Mouse (Mus musculus) C2C12 (cell line): ENCODE measurements around the gene Gm11027. TPM values are rescaled to one million over a fixed set of nuclear protein-coding genes. Genes with fewer than 3 reads are reported as not detected.
A peak's percentile ranks its signal among the peaks of the same experiment; 100 is the strongest.

Source experiments
- H3K27me3 ChIP-seq: one replicate; pipeline ENCODE4 v1.6.1; 2011; ENCODE audit not compliant: control insufficient read depth, insufficient read depth, insufficient read length
- H3K36me3 ChIP-seq: one replicate; pipeline ENCODE4 v1.6.1; 2011; ENCODE audit not compliant: control insufficient read depth, insufficient read depth
- H3K4me3 ChIP-seq: one replicate; pipeline ENCODE4 v1.5.1; 2011; ENCODE audit warnings: mild to moderate bottlenecking, control low read depth; ENCODE audit not compliant: poor library complexity, insufficient read depth, severe bottlenecking
- H3K79me2 ChIP-seq: one replicate; pipeline ENCODE4 v1.6.1; 2011; ENCODE audit not compliant: control insufficient read depth, insufficient read depth
- H3K79me3 ChIP-seq: one replicate; pipeline ENCODE4 v1.6.1; 2011; ENCODE audit warnings: low read depth, control low read depth
- H3ac ChIP-seq: one replicate; pipeline ENCODE3; 2011; ENCODE audit warnings: low read depth; ENCODE audit not compliant: control insufficient read depth, insufficient read length
- CEBPB ChIP-seq: IDR thresholded peaks from one replicate; pipeline ENCODE4 v1.6.1; 2011; ENCODE audit warnings: low read depth, mild to moderate bottlenecking, control low read depth, moderate library complexity
- CTCF ChIP-seq: IDR thresholded peaks from one replicate; pipeline ENCODE4 v1.5.1; 2011; ENCODE audit not compliant: control insufficient read depth, insufficient read depth, insufficient read length
- FOSL1 ChIP-seq: IDR thresholded peaks from one replicate; pipeline ENCODE4 v1.8.0; 2011; ENCODE audit warnings: mild to moderate bottlenecking, low read length; ENCODE audit not compliant: poor library complexity, insufficient read depth, severe bottlenecking
- MAX ChIP-seq: IDR thresholded peaks from one replicate; pipeline ENCODE4 v1.6.1; 2011; ENCODE audit warnings: mild to moderate bottlenecking, control low read depth
- MYOD1 ChIP-seq: IDR thresholded peaks from one replicate; pipeline ENCODE4 v1.6.1; 2011; ENCODE audit warnings: low read depth; ENCODE audit not compliant: control insufficient read depth, insufficient read length
- MYOG ChIP-seq: IDR thresholded peaks from one replicate; pipeline ENCODE4 v1.6.1; 2011; ENCODE audit not compliant: control insufficient read depth, insufficient read length; ENCODE audit errors: extremely low read depth
- USF1 ChIP-seq: IDR thresholded peaks from one replicate; pipeline ENCODE4 v1.6.1; 2011; ENCODE audit warnings: low read depth, mild to moderate bottlenecking, control low read depth, moderate library complexity
- polyA plus RNA-seq: library from polyadenylated mRNA; unstranded; fragments of >200 nt; fragmentation: generic; extraction: Trizol; gene quantifications from one replicate; pipeline ENCODE4 v1.2.1, GENCODE M21; 2012; ENCODE audit warnings: missing spikeins

Gm11027 gene
- polyA plus RNA-seq, 1 experiment: not detected

GRCm38 (mm10) chr12:116293185-116293584 is 18.0 kb downstream of the Gm11027 start:
- no peaks in the 10 kb centered on the region for H3K27me3 ChIP-seq
- no peak for TF ChIP-seq USF1
- TF ChIP-seq MYOD1: no peak
- TF ChIP-seq MYOG: no peak
- no peak for TF ChIP-seq FOSL1
- TF ChIP-seq MAX: no peak
- TF ChIP-seq CEBPB: no peak
- TF ChIP-seq CTCF: no peak
- H3ac ChIP-seq: no peak overlapping the region
- peaks cover 11% of the 10 kb centered on the region for H3K36me3 ChIP-seq
- no peak overlapping the region for H3K4me3 ChIP-seq
- peaks cover 64% of the 10 kb centered on the region for H3K79me3 ChIP-seq
- H3K79me2 ChIP-seq: peaks cover 88% of the 10 kb centered on the region

DNA sequence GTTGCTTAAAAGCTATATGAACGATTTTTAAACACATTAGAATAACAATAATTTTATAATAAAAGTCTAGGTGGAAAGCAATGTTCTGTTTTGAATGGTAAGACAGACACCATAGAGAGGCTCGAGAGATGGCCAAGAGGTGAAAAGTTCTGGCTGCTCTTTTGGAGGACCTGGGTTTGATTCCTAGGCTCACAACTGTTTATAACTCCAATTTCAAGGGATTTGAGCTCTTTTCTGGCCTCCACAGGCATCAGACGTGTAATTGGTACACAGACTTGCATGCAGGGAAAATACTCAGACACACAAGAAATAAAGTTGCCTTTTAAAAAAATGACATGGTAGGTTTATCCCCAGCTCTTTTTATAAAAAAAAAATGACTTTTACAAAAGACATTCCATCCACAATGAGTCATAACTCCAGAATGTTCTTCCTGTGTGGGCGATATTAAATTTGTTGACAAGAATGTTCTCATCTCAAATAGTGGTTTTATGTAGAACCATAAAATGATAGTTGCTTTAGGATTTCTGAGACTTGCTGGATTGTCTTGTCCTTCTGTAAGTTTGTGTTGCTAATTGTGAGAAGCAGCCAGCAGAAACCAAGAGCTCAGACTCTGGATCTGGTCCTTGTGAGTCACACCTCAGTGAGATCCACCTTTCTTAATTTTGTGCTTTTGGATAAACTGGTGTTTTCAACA is 18.6 kb downstream of the Gm11027 start:
- peaks cover 88% of the 10 kb centered on the region for H3K79me2 ChIP-seq
- peaks cover 63% of the 10 kb centered on the region for H3K79me3 ChIP-seq
- no peaks in the 10 kb centered on the region for H3K27me3 ChIP-seq
- peak overlapping the region; percentile 6 for H3ac ChIP-seq
- peak; percentile 83 for TF ChIP-seq FOSL1
- TF ChIP-seq CEBPB: no peak
- no peak for TF ChIP-seq CTCF
- no peak overlapping the region for H3K4me3 ChIP-seq
- peaks cover 11% of the 10 kb centered on the region for H3K36me3 ChIP-seq

DNA sequence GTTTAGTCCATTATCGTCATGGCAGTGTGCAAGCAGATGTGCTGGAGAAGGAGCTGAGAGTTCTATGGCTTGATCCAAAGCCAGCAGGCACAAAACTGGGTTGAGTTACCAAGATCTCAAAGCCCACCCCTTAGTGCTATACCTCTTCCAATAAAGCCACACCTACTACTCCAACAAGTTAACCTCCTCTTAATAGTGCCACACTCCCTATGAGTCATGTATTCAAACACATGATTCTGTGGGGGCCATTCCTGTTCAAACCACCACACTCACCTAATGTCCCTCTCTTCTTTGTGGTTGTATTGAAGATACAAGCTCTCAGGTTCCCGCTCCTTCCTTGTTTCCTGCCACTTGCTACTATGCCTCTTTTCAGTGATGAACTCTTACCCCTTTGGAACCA is 24.7 kb downstream of the Gm11027 start:
- no peak overlapping the region for H3ac ChIP-seq
- peaks cover 76% of the 10 kb centered on the region for H3K79me3 ChIP-seq
- H3K27me3 ChIP-seq: no peaks in the 10 kb centered on the region
- H3K4me3 ChIP-seq: no peak overlapping the region
- peaks cover 90% of the 10 kb centered on the region for H3K79me2 ChIP-seq
- no peak for TF ChIP-seq MAX
- TF ChIP-seq FOSL1: peak; percentile 12
- H3K36me3 ChIP-seq: peaks cover 6% of the 10 kb centered on the region

- TF ChIP-seq MYOD1 (no peak), MYOG (no peak), CEBPB (no peak), MAX (no peak), FOSL1 (no peak), CTCF (no peak), USF1 (no peak)
- H3ac ChIP-seq: no peak overlapping the region
Measured at GRCm38 (mm10) chr12:116302181-116302580, 27.0 kb downstream of the Gm11027 start.

GRCm38 (mm10) chr12:116306042-116306441 is 30.9 kb downstream of the Gm11027 start:
- Histone ChIP-seq H3K79me2 (peaks cover 90% of the 10 kb centered on the region), H3K36me3 (peaks cover 9% of the 10 kb centered on the region), H3K4me3 (no peak overlapping the region), H3K27me3 (no peaks in the 10 kb centered on the region), H3K79me3 (peaks cover 75% of the 10 kb centered on the region), H3ac (no peak overlapping the region)
- no peak for TF ChIP-seq USF1
- TF ChIP-seq FOSL1: peak; percentile 12
- peak; percentile 92 for TF ChIP-seq MYOD1

More at GRCm38 (mm10) chr12:116302181-116302580, 27.0 kb downstream of the Gm11027 start:
- H3K4me3 ChIP-seq: no peak overlapping the region
- peaks cover 68% of the 10 kb centered on the region for H3K79me3 ChIP-seq
- H3K27me3 ChIP-seq: no peaks in the 10 kb centered on the region
- H3K36me3 ChIP-seq: peaks cover 6% of the 10 kb centered on the region
- H3K79me2 ChIP-seq: peaks cover 90% of the 10 kb centered on the region

DNA sequence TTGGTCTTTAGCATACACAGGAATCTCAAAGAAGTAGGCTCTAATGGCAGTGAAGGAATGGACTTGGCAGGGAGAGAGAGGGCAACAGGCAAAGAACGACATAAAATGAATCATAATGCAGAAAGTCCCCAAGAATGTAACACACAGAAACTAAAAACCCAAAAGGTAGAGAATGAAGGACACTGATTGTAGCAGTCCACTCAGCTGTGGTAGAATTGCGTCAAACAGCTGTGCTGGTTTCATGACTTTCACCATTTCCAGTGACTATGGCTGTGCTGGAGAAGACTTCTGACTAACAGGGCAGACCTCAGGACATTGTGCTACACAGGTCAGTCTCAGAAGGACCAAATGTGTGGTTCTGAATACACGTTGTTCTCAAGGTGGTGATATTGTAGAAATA is 32.7 kb downstream of the Gm11027 start:
- peaks cover 90% of the 10 kb centered on the region for H3K79me2 ChIP-seq
- TF ChIP-seq USF1: no peak
- no peak for TF ChIP-seq FOSL1
- TF ChIP-seq MYOG: no peak
- TF ChIP-seq CEBPB: no peak
- TF ChIP-seq MYOD1: peak; percentile 9
- TF ChIP-seq MAX: no peak
- TF ChIP-seq CTCF: no peak
- H3K4me3 ChIP-seq: no peak overlapping the region
- H3ac ChIP-seq: no peak overlapping the region
- no peaks in the 10 kb centered on the region for H3K27me3 ChIP-seq
- H3K79me3 ChIP-seq: peaks cover 74% of the 10 kb centered on the region
- peaks cover 9% of the 10 kb centered on the region for H3K36me3 ChIP-seq
